ENCODE assay signal across 29 mouse cellular contexts in the genomic region with DNA sequence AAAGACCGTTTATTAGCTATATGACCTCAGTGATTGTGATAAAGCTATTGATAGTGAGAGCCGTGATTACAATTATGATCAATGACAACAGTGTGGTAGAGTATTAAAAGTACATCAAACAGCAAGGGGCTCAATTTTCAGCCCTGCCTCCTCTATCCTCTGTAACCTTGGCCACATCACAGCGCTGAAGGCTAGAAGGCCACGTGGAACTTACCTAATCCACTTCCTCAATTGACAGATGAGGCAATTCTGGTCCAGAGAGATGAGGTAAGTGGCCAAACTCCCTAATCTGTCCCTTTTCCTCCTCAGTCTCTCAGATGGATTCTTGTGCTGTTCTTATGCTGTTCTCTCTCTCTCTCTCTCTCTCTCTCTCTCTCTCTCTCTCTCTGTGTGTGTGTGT.
A peak's percentile ranks its signal among the peaks of the same experiment; 100 is the strongest.
DNase-seq lines count a peak whose midpoint lies in the region; ATAC-seq and TF ChIP-seq lines count a peak whose summit lies in the region.
"Had no signal": no experiment of that assay in that cellular context is flagged by ENCODE, and none has a peak within 500 bp of the region (broad histone marks: within the 10 kb centered on the region; RNA-seq: fewer than 3 reads in every experiment).

No protein-coding gene starts in this region.

- peaks cover 14% of the 10 kb centered on the region for H3K27me3 ChIP-seq in hindbrain, embryonic 12.5 days
- H3K27me3 ChIP-seq in hindbrain, postnatal 0 days (ENCODE audit: insufficient read depth, low read length): no peaks in the 10 kb centered on the region
- no peaks in the 10 kb centered on the region for H3K27me3 ChIP-seq in hindbrain, embryonic 16.5 days (replicated peaks; ENCODE audit: control insufficient read depth, insufficient read depth, low read length)
- H3K27me3 ChIP-seq in forebrain, embryonic 16.5 days (replicated peaks; ENCODE audit: control insufficient read depth, insufficient read depth, low read length): peaks cover 4% of the 10 kb centered on the region; the same call in 1 of the 2 replicates
- H3K27me3 ChIP-seq: hindbrain, embryonic 15.5 days had no signal

- H3K4me3 ChIP-seq in hindbrain, embryonic 12.5 days: no peak overlapping the region
- H3K4me3 ChIP-seq in hindbrain, postnatal 0 days (ENCODE audit: low read length): no peak overlapping the region
- H3K4me3 ChIP-seq in hindbrain, embryonic 16.5 days (ENCODE audit: low read length): no peak overlapping the region
- H3K4me3 ChIP-seq in forebrain, embryonic 16.5 days (replicated peaks; ENCODE audit: low read length): no peak overlapping the region
- H3K4me3 ChIP-seq: embryonic facial prominence, embryonic 15.5 days; heart, embryonic 10.5 days; hindbrain, embryonic 15.5 days; layer of hippocampus, adult 2 months; limb, embryonic 12.5 days; lung, embryonic 15.5 days; megakaryocyte, embryonic 14.5 days; midbrain, embryonic 13.5 days had no signal

- TF ChIP-seq CTCF in hindbrain, postnatal 0 days (IDR thresholded peaks at IDR 0.05; ENCODE audit: low read depth): no peak

- ATAC-seq in hindbrain, embryonic 12.5 days (ENCODE audit: low FRiP score): no peak
- ATAC-seq in hindbrain, postnatal 0 days: no peak
- ATAC-seq in hindbrain, embryonic 16.5 days: 0 out of 2 replicates have a peak, but pooled peaks have one; percentile 34
- ATAC-seq in forebrain, embryonic 16.5 days: no peak
- ATAC-seq: CD4-positive, CD25-positive, alpha-beta regulatory T cell, adult 4 months; forebrain, embryonic 14.5 days; intestine, embryonic 16.5 days; midbrain, embryonic 13.5 days had no signal

- peaks cover 54% of the 10 kb centered on the region for H3K4me1 ChIP-seq in hindbrain, embryonic 12.5 days
- peaks cover 7% of the 10 kb centered on the region; the same call in 1 of the 2 replicates for H3K4me1 ChIP-seq in hindbrain, postnatal 0 days (ENCODE audit: insufficient read depth, low read length)
- H3K4me1 ChIP-seq in hindbrain, embryonic 16.5 days (ENCODE audit: control insufficient read depth, insufficient read depth, low read depth, low read length): peaks cover 14% of the 10 kb centered on the region
- peaks cover 16% of the 10 kb centered on the region for H3K4me1 ChIP-seq in forebrain, embryonic 16.5 days (replicated peaks; ENCODE audit: control insufficient read depth, insufficient read depth, low read length)

- H3K36me3 ChIP-seq in hindbrain, embryonic 12.5 days: no peaks in the 10 kb centered on the region
- H3K36me3 ChIP-seq in hindbrain, postnatal 0 days (ENCODE audit: insufficient read depth, low read length): no peaks in the 10 kb centered on the region
- H3K36me3 ChIP-seq in hindbrain, embryonic 16.5 days (ENCODE audit: control insufficient read depth, insufficient read depth, low read length): no peaks in the 10 kb centered on the region
- H3K36me3 ChIP-seq in forebrain, embryonic 16.5 days (ENCODE audit: control insufficient read depth, insufficient read depth): no peaks in the 10 kb centered on the region
- H3K36me3 ChIP-seq: embryonic facial prominence, embryonic 15.5 days; heart, embryonic 10.5 days; hindbrain, embryonic 15.5 days; limb, embryonic 12.5 days; lung, embryonic 15.5 days; midbrain, embryonic 13.5 days had no signal

- peak overlapping the region; percentile 62 for H3K27ac ChIP-seq in hindbrain, embryonic 12.5 days
- H3K27ac ChIP-seq in hindbrain, postnatal 0 days: no peak overlapping the region
- H3K27ac ChIP-seq in hindbrain, embryonic 16.5 days (ENCODE audit: low read depth, low read length): peak overlapping the region; percentile 9; the same call in 1 of the 2 replicates
- no peak overlapping the region for H3K27ac ChIP-seq in forebrain, embryonic 16.5 days (ENCODE audit: low read length)
- H3K27ac ChIP-seq: embryonic facial prominence, embryonic 15.5 days; heart, embryonic 10.5 days; hindbrain, embryonic 15.5 days; layer of hippocampus, adult 2 months; limb, embryonic 12.5 days; liver, embryonic 14.5 days; lung, embryonic 15.5 days; midbrain, embryonic 13.5 days; stomach, postnatal 0 days had no signal

- intact Hi-C loops in left cerebral cortex, postnatal 14 days (cut with DNase I): no loop called here

- no peak overlapping the region for H3K9ac ChIP-seq in hindbrain, embryonic 12.5 days
- no peak overlapping the region for H3K9ac ChIP-seq in hindbrain, postnatal 0 days (replicated peaks; ENCODE audit: low read length)
- no peak overlapping the region for H3K9ac ChIP-seq in hindbrain, embryonic 16.5 days (ENCODE audit: low read depth, low read length)
- no peak overlapping the region for H3K9ac ChIP-seq in forebrain, embryonic 16.5 days (replicated peaks; ENCODE audit: low read depth, low read length)
- H3K9ac ChIP-seq: embryonic facial prominence, embryonic 15.5 days; hindbrain, embryonic 15.5 days; limb, embryonic 12.5 days; liver, embryonic 14.5 days; lung, embryonic 15.5 days; midbrain, embryonic 13.5 days had no signal

- no peak overlapping the region for H3K4me2 ChIP-seq in hindbrain, embryonic 12.5 days (replicated peaks)
- H3K4me2 ChIP-seq in hindbrain, postnatal 0 days (ENCODE audit: low read depth, low read length): no peak overlapping the region
- no peak overlapping the region for H3K4me2 ChIP-seq in hindbrain, embryonic 16.5 days (ENCODE audit: low read length)
- H3K4me2 ChIP-seq in forebrain, embryonic 16.5 days (ENCODE audit: low read length): no peak overlapping the region
- H3K4me2 ChIP-seq: embryonic facial prominence, embryonic 15.5 days; hindbrain, embryonic 15.5 days; limb, embryonic 12.5 days; lung, embryonic 15.5 days; midbrain, embryonic 13.5 days had no signal

- H3K9me3 ChIP-seq in hindbrain, embryonic 12.5 days (replicated peaks): no peaks in the 10 kb centered on the region
- H3K9me3 ChIP-seq in hindbrain, postnatal 0 days (ENCODE audit: low read length): no peaks in the 10 kb centered on the region
- no peaks in the 10 kb centered on the region for H3K9me3 ChIP-seq in hindbrain, embryonic 16.5 days (ENCODE audit: control insufficient read depth, low read length)
- no peaks in the 10 kb centered on the region for H3K9me3 ChIP-seq in forebrain, embryonic 16.5 days (ENCODE audit: control insufficient read depth, low read length)
- H3K9me3 ChIP-seq: embryonic facial prominence, embryonic 15.5 days; heart, embryonic 10.5 days; hindbrain, embryonic 15.5 days; limb, embryonic 12.5 days; lung, embryonic 15.5 days; midbrain, embryonic 13.5 days had no signal

- no peak for DNase-seq in hindbrain, postnatal 0 days (ENCODE audit: low spot score)
- peak; percentile 54 for DNase-seq in lung, postnatal 36 days
- DNase-seq in lung, postnatal 4 days: no peak
- DNase-seq in yolk sac, embryonic 10.5 days (ENCODE audit: low spot score): no peak
- DNase-seq in left cerebral cortex, postnatal 14 days (ENCODE audit: low spot score in 2 of 2): no peak
- DNase-seq: adrenal gland, adult 2 months; cerebellum, adult 8-10 months; cerebellum, postnatal 36 days; kidney, adult 9 months; kidney, postnatal 14 days; right cerebral cortex, adult 18-20 months; thymus, adult 2 months; thymus, postnatal 4 days had no signal

- WGBS in hindbrain, embryonic 12.5 days: 58% methylated on average over 4 of the region's 4 CpGs
- WGBS in hindbrain, postnatal 0 days: 56% methylated on average over 4 of the region's 4 CpGs
- WGBS in hindbrain, embryonic 16.5 days: 31% methylated on average over 4 of the region's 4 CpGs
- WGBS in forebrain, embryonic 16.5 days: 59% methylated on average over 4 of the region's 4 CpGs

Comparison
In these comparisons a context has a peak if more than half of its experiments do, and no peak if none do; other contexts are left out.
1. H3K27ac ChIP-seq: peak in hindbrain, embryonic 12.5 days (single experiment) and hindbrain, embryonic 16.5 days (single experiment); none in hindbrain, postnatal 0 days (single experiment) and forebrain, embryonic 16.5 days (single experiment).